Mouse (Mus musculus): ENCODE results near the gene Sema4f.

- no peak for TF ChIP-seq POLR2A (IDR thresholded peaks at IDR 0.05; ENCODE audit: insufficient read depth, low read depth, low read length)
- TF ChIP-seq CTCF (IDR thresholded peaks at IDR 0.05; ENCODE audit: insufficient read depth, low read depth, low read length): no peak
These were observed 21.2 kb downstream of the Sema4f start for GRCm38 (mm10) chr6:82918371-82918770.
